ENCODE assay signal across 23 mouse cellular contexts in the genomic region with DNA sequence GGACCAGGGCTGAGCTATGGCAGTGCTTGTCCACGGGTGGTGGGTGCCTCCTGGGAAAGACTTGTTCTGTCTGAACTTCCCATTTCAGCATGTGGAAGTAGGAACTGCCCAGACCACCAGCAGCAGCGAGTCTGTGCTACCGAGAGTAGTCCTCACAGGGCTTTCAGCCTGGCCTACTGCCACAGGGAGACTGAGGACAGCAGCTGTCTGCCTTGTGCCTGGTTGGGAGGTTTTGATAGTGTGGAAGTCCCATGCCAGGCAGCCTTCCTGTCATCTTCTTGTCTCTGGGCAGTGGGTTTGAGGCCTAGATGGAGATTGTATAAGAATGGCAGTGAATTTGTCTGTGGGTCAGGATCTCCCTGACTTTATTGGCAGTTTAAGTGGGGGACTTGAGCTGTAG. TPM values are rescaled to one million over a fixed set of nuclear protein-coding genes. Genes with fewer than 3 reads are reported as not detected.
"Had no signal": no experiment of that assay in that cellular context is flagged by ENCODE, and none has a peak within 500 bp of the region (broad histone marks: within the 10 kb centered on the region; RNA-seq: fewer than 3 reads in every experiment).

No protein-coding gene starts in this region.

- H3K9ac ChIP-seq: liver, postnatal 0 days; lung, embryonic 15.5 days; midbrain, embryonic 12.5 days; midbrain, embryonic 15.5 days; neural tube, embryonic 13.5 days; neural tube, embryonic 15.5 days had no signal

- DNase-seq: liver, postnatal 0 days; lung, adult 2 months; lung, postnatal 14 days; lung, postnatal 36 days; retina, postnatal 1 day; right cerebral cortex, adult 18-20 months; right cerebral cortex, postnatal 25 days; right cerebral cortex, postnatal 4 days; spleen, adult 18-20 months; thymus, adult 18-20 months; thymus, postnatal 14 days; thymus, postnatal 36 days had no signal

- H3K4me1 ChIP-seq: midbrain, embryonic 12.5 days; midbrain, embryonic 15.5 days; neural tube, embryonic 15.5 days had no signal

- H3K4me2 ChIP-seq: lung, embryonic 15.5 days; midbrain, embryonic 12.5 days; midbrain, embryonic 15.5 days; neural tube, embryonic 13.5 days; neural tube, embryonic 15.5 days had no signal

- H3K4me3 ChIP-seq: lung, embryonic 15.5 days; megakaryocyte, embryonic 14.5 days; midbrain, embryonic 12.5 days; midbrain, embryonic 15.5 days; neural tube, embryonic 13.5 days; neural tube, embryonic 15.5 days had no signal

- H3K27ac ChIP-seq: lung, embryonic 15.5 days; macrophage; midbrain, embryonic 12.5 days; midbrain, embryonic 15.5 days; neural tube, embryonic 13.5 days; neural tube, embryonic 15.5 days had no signal

- ATAC-seq: liver, postnatal 0 days; lung, postnatal 0 days; midbrain, embryonic 15.5 days had no signal

- H3K9me3 ChIP-seq: lung, embryonic 15.5 days; megakaryocyte, embryonic 14.5 days; midbrain, embryonic 12.5 days; midbrain, embryonic 15.5 days; neural tube, embryonic 13.5 days; neural tube, embryonic 15.5 days had no signal

- H3K27me3 ChIP-seq: lung, embryonic 15.5 days; megakaryocyte, embryonic 14.5 days; midbrain, embryonic 12.5 days; midbrain, embryonic 15.5 days; neural tube, embryonic 13.5 days; neural tube, embryonic 15.5 days had no signal

RNA-seq across cellular contexts. Expression of a gene that starts 28.4 kb away (rescaled TPM):
- total RNA-seq: megakaryocyte progenitor cell, adult 5-6 weeks; monocyte, adult 5-6 weeks had no signal
- polyA plus RNA-seq: macrophage; thymus, postnatal 0 days had no signal
